Mouse (Mus musculus) embryonic facial prominence, embryonic 12.5 days (tissue): ENCODE results near the gene Arl5c. TPM values are rescaled to one million over a fixed set of nuclear protein-coding genes. Genes with fewer than 3 reads are reported as not detected.

Experiments
- ATAC-seq: fragments of 200-750 bp; cut with Nextera tagmentation; 2 replicates; pipeline ENCODE4 v1.8.0; 2017; ENCODE audit not compliant: insufficient number of reproducible peaks, insufficient read depth, low FRiP score, low TSS enrichment
- H3K27ac ChIP-seq: fragments of 300-500 bp; sonication (generic); 2 replicates; pipeline ENCODE4 v1.5.1; 2016; ENCODE audit warnings: mild to moderate bottlenecking
- H3K27me3 ChIP-seq: fragments of 300-500 bp; sonication (generic); 2 replicates; pipeline ENCODE4 v1.6.1; 2016; ENCODE audit warnings: mild to moderate bottlenecking, moderate library complexity
- H3K36me3 ChIP-seq: fragments of 300-500 bp; sonication (generic); 2 replicates; pipeline ENCODE4 v1.6.1; 2016; ENCODE audit warnings: mild to moderate bottlenecking
- H3K4me1 ChIP-seq: fragments of 300-500 bp; sonication (generic); 2 replicates; pipeline ENCODE4 v1.6.1; 2016
- H3K4me2 ChIP-seq: fragments of 300-500 bp; sonication (generic); replicated peaks from 2 replicates; pipeline ENCODE4 v1.6.1; 2016; ENCODE audit warnings: mild to moderate bottlenecking, moderate library complexity
- H3K4me3 ChIP-seq: fragments of 300-500 bp; sonication (generic); 2 replicates; pipeline ENCODE4 v1.5.1; 2016; ENCODE audit warnings: mild to moderate bottlenecking
- H3K9ac ChIP-seq: fragments of 300-500 bp; sonication (generic); 2 replicates; pipeline ENCODE4 v1.6.1; 2016; ENCODE audit warnings: mild to moderate bottlenecking, moderate library complexity
- H3K9me3 ChIP-seq: fragments of 300-500 bp; sonication (generic); 2 replicates; pipeline ENCODE4 v1.6.1; 2016; ENCODE audit warnings: mild to moderate bottlenecking, moderate library complexity
- WGBS: fragments of 180-500 bp; shearing (Covaris S2); methylation state at CpG from one replicate; pipeline ENCODE4 v1.1.7; 2016; 5-methylcytosine and 5-hydroxymethylcytosine counted together
- polyA plus RNA-seq: library from polyadenylated mRNA; unstranded; fragments of >200 nt; fragmentation: Nextera tagmentation; extraction: Ambion mirVana; gene quantifications from 2 replicates; pipeline ENCODE4 v1.2.1, GENCODE M21; 2016

Arl5c gene
- polyA plus RNA-seq, 1 experiment from 2014 or later: 6.9 TPM

DNA sequence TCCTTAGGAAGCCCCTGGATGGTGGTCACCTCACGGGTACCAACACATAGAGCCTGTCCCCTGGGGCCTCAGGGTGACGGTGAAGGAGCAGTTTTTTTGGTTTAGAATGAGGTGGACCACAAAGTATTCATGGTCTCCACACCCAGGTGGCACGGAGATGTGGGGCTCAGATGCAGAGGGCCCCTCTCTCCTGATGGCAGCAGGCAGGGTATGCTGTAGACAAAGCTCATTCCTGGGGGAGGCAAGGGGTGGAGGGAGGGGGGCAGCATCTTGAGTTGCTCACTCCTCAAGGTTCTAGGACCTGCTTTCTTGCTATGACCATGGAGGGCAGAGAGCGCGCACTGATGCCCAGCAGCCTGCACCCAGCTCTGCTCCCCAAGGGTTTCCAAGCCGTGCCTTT lies 6.0 kb upstream of the Arl5c start:
- Histone ChIP-seq H3K27ac (no peak overlapping the region), H3K9me3 (no peaks in the 10 kb centered on the region), H3K36me3 (peaks cover 24% of the 10 kb centered on the region), H3K4me1 (peaks cover 34% of the 10 kb centered on the region), H3K9ac (no peak overlapping the region), H3K4me2 (no peak overlapping the region), H3K27me3 (peaks cover 19% of the 10 kb centered on the region), H3K4me3 (no peak overlapping the region)
- WGBS: 58% methylated on average over 6 of the region's 6 CpGs
- ATAC-seq: no peak

DNA sequence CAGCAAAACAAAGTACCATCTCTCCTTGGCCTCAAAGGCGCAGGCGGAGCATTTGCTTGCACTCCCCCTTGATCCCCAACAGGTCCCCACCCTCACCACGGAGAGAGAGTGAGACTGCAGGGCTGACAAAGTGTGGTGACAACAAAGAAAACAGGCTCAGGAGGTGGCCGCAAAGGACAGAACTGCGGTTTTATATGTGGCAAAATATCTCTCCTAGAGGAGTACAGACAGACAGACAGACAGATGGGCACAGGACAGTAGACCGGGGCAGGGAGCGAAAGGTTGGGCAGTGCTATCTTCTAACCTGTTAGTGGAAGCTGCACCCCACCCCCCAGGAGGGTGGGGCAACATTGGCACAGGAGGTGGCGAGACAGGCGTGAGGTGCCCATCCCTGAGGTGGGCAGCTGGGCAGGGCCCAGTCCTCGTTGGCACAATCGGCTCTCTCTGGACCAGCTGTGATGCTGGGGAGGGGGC lies 5.4 kb upstream of the Arl5c start:
- no peaks in the 10 kb centered on the region for H3K9me3 ChIP-seq
- H3K4me2 ChIP-seq: no peak overlapping the region
- peaks cover 34% of the 10 kb centered on the region for H3K4me1 ChIP-seq
- H3K9ac ChIP-seq: no peak overlapping the region
- peaks cover 21% of the 10 kb centered on the region for H3K36me3 ChIP-seq
- WGBS: 40% methylated on average over 11 of the region's 11 CpGs
- H3K4me3 ChIP-seq: no peak overlapping the region
- H3K27me3 ChIP-seq: peaks cover 19% of the 10 kb centered on the region
- no peak overlapping the region for H3K27ac ChIP-seq
- ATAC-seq: no peak

DNA sequence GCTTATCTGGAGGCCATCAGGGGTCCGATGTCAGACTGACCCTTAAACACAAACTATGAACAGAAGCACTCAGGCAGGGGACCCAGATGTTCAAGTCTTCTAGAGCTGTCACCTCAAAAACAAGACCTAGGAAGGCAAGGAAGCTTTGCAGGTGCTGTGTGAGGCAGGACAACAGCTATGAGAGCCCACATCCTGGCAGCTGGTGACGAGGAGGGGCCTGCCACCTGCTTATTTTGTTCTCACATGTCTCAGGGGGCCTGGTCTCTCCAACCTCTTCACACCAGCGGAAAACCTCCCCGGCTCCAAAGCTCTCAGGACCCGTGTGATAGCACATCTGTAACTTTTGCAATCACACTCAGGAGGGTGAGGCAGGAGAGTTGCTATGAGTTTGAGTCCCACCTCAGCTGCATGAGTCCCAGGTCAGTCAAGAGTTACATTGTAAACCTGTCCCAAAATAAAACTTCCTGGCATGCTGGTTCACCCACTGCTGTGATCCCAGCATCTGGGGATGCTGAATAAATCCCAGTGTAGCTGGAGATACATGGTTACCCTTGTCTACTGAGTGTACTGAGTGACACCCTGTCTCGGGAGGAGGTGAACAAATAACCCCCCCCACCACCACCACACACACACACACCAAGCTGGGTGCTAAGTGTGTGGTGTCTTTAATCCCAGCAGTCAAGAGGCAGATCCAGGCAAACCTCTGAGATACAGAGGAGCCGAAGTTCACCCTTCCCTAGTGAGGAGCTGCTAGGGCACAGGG lies 4.6 kb upstream of the Arl5c start:
- Histone ChIP-seq H3K27me3 (peaks cover 19% of the 10 kb centered on the region), H3K4me2 (no peak overlapping the region), H3K9ac (no peak overlapping the region), H3K4me1 (peaks cover 34% of the 10 kb centered on the region), H3K9me3 (no peaks in the 10 kb centered on the region), H3K4me3 (no peak overlapping the region; the same call in 1 of the 2 replicates), H3K36me3 (peaks cover 17% of the 10 kb centered on the region), H3K27ac (no peak overlapping the region)
- 47% methylated on average over 7 of the region's 7 CpGs for WGBS
- no peak for ATAC-seq

DNA sequence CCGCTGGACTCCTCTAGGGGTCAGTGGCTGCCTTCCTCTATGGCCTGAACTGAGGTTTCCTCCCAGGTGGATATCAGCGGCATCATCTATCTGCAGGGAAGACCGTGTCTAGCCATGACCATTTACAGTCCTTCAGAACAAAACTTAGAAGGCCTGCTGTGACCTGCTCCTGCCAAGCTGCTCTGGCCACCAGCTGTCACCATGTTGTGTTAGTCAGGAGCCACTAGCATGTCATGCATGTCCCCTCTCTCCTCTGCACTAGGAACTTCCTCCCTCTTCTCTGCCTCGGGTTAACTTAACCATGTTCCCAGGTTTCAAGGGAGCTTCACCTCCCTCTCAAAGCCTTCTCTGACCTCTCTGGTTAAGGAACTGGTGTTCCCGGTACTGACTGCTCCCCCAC lies 3.8 kb upstream of the Arl5c start:
- no peak overlapping the region for H3K9ac ChIP-seq
- H3K27ac ChIP-seq: no peak overlapping the region
- no peak for ATAC-seq
- WGBS: 60% methylated on average over 5 of the region's 5 CpGs
- H3K36me3 ChIP-seq: peaks cover 9% of the 10 kb centered on the region
- peaks cover 40% of the 10 kb centered on the region for H3K4me1 ChIP-seq
- no peaks in the 10 kb centered on the region for H3K9me3 ChIP-seq
- H3K4me3 ChIP-seq: no peak overlapping the region
- no peak overlapping the region for H3K4me2 ChIP-seq
- peaks cover 24% of the 10 kb centered on the region for H3K27me3 ChIP-seq

DNA sequence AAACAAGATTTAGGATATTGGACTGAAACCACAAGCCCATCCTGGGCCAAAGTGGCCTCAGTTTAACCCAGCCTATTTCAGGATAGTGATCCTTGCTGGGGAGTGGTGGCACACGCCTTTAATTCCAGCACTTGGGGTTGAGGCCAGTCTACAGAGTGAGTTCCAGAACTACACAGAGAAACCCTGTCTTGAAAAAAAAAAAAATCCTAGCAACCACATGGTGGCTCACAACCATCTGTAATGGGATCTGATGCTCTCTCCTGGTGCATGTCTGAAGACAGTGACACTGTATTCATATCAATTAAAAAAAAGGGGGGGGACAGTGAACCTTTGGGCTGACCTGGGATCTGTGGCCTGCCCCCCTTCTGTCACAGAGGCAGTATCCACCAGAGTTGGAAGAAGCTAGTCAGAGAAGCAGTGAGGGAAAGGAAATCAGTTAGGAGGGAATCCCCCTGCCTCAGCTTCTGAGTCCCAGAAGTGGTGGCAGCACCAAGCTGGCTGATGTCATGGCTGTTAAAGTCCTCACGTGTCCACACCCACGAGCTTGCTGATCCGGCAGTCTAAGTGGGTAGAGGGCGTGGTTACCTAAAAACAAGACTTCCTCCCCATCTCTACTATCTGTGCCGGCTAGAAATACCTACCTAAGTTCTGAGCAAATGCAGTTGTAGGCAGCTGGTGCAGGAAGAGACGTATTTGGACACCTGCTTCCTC lies 3.1 kb upstream of the Arl5c start:
- no peak overlapping the region for H3K27ac ChIP-seq
- H3K4me3 ChIP-seq: no peak overlapping the region
- 66% methylated on average over 7 of the region's 7 CpGs for WGBS
- no peak for ATAC-seq
- no peaks in the 10 kb centered on the region for H3K9me3 ChIP-seq
- H3K27me3 ChIP-seq: peaks cover 22% of the 10 kb centered on the region
- no peak overlapping the region for H3K4me2 ChIP-seq
- H3K4me1 ChIP-seq: peaks cover 39% of the 10 kb centered on the region
- peaks cover 2% of the 10 kb centered on the region; the same call in 1 of the 2 replicates for H3K36me3 ChIP-seq
- H3K9ac ChIP-seq: no peak overlapping the region

DNA sequence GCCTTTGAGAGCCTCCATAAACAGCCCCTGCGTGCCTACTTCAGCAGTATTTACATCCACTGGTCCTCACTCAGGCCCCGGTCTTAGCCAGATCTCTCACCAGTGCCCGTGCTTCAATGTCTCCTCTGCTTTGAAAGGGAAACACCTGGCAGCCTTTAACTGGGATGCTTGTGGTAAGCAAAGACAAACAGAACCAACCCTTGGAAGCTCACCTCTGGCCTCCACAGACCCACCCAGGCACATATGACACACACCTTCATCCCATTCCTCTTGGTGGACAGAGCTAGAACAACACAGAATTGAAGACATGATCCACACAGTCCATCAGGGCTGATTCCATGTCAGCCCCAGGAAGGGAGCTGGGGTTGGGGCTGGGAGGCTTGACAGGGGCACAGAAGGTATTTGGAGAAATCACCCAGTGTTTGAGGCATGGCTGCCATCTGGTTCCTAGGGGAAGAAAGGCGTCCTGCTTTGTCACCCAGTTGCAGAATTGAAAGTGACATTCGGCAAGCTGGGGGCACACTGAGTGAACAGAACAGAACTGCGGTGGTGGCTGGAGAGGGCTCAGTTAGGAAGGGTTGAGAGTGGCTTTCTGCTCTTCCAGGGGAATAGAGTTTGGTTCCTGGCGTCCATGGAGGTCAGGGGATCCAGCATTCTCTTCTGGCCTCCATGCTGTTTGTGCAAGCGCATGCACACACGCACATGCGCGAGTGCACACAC lies 2.3 kb upstream of the Arl5c start:
- Histone ChIP-seq H3K9ac (no peak overlapping the region), H3K9me3 (no peaks in the 10 kb centered on the region), H3K4me3 (no peak overlapping the region), H3K27me3 (peaks cover 21% of the 10 kb centered on the region), H3K4me2 (no peak overlapping the region), H3K27ac (no peak overlapping the region), H3K4me1 (peaks cover 31% of the 10 kb centered on the region), H3K36me3 (no peaks in the 10 kb centered on the region)
- ATAC-seq: no peak
- WGBS: 75% methylated on average over 11 of the region's 11 CpGs

DNA sequence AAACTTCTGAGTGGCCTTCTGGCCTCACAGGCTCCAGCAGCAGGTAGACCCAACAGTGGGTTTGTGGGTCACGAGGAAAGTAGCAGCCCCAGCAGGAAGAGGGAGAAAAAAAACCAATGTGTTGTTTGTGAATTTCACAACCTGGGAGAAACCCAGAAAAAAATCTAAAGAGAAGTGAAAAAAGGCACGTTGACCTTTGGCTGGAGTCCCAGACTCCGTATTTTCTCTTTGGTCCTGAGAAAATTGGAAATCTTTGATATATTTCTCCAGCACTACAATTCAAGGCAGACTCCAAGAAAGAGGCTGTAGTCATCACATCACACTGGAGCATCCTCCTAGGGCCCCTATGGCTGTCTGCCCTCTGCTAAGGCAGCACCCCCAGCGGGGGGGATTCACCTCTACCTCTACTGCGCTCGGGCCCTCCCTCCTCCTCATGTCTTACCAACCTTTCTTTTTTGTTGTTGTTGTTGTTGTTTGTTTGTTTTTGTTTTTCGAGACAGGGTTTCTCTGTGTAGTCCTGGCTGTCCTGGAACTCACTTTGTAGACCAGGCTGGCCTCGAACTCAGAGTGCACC lies 1.5 kb upstream of the Arl5c start:
- Histone ChIP-seq H3K9me3 (no peaks in the 10 kb centered on the region), H3K9ac (no peak overlapping the region), H3K4me1 (peaks cover 24% of the 10 kb centered on the region), H3K36me3 (no peaks in the 10 kb centered on the region), H3K27ac (no peak overlapping the region), H3K4me3 (no peak overlapping the region), H3K27me3 (peaks cover 21% of the 10 kb centered on the region), H3K4me2 (no peak overlapping the region)
- ATAC-seq: no peak
- 76% methylated on average over 8 of the region's 8 CpGs for WGBS

DNA sequence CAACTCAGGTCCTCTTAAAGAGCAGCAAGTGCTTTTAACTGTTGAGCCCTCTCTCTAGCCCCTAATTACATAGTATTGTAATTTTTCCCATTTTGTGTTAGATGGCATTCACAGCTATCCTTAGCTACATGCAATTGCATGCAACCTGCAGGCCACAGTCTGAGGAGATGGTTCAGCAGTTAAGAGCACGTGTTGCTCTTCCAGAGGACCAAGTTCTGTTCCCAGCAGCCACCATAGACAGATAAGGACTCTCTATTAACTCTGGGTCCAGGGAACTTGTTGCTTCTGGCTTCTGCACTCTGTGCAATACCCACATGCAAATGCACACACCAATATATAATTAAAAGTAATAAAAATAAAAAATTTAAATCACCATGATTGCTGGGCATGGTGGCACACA lies 710 bp upstream of the Arl5c start:
- 74% methylated on average over 1 of the region's 1 CpGs for WGBS
- Histone ChIP-seq H3K4me3 (no peak overlapping the region), H3K4me1 (peaks cover 19% of the 10 kb centered on the region), H3K27ac (no peak overlapping the region), H3K27me3 (peaks cover 15% of the 10 kb centered on the region), H3K9ac (no peak overlapping the region), H3K4me2 (no peak overlapping the region), H3K36me3 (no peaks in the 10 kb centered on the region), H3K9me3 (no peaks in the 10 kb centered on the region)
- ATAC-seq: no peak

DNA sequence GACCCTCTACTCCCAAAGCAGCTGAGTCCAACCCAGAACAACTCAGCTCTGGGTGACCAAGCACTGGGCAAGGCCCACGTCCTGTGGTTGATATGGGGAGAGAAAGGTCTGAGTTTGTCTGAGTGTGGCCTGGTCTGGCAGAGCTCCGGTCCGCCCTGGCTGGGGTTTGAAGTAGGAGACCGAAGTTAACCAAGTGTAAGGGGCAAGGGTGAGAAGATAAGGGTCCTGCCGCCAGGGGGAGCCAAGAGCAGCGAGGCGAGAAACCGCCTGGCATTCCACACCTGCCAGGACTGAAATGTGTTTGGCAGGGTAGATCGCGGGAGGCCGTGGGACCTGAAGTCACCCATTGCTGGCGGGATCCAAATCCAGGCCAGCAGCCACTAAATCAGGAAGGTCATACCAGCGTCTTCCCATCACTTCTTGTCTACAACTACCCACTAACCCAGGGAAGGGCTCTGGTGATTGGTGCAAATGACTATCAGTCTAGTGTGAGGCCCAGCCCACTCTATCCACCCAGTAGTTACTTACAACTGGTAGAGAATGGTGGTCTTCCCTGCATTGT lies 1.4 kb downstream of the Arl5c start:
- no peak overlapping the region for H3K9ac ChIP-seq
- 0 out of 2 replicates have a peak, but pooled peaks have one; percentile 30 for ATAC-seq
- 8% methylated on average over 13 of the region's 13 CpGs for WGBS
- peak overlapping the region; percentile 46 for H3K4me3 ChIP-seq
- H3K4me1 ChIP-seq: peaks cover 12% of the 10 kb centered on the region
- no peaks in the 10 kb centered on the region for H3K9me3 ChIP-seq
- 0 out of 2 replicates have a peak, but pooled peaks cover 5% of the 10 kb centered on the region for H3K27me3 ChIP-seq
- H3K27ac ChIP-seq: no peak overlapping the region
- no peaks in the 10 kb centered on the region for H3K36me3 ChIP-seq
- H3K4me2 ChIP-seq: peak overlapping the region; percentile 92

DNA sequence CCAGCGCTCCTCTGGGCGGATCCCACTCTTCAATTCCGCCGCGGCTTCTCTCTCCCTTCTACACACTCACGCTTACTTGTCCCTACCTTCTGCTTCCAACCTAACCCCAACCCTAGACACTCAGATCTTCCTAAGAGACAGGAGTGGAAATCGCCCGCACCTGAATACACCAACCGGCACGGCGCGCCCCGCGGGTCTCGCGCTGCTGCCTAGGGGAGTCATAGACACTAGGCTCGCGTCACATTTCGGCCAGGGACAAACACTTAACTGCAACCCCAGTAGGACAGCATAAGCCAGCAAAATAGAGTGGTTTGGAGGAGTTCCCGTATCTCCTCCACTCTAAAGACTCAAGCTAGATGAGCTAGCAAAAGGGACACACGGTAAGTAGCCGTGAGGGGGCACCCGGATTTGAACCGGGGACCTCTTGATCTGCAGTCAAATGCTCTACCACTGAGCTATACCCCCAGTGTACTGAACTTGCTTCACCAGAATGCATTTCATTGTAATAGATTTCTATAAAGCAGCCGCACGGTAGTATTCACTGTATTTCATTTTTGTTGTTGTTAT lies 7.4 kb downstream of the Arl5c start:
- whole genome bisulfite sequencing: under 1% methylated on average over 26 of the region's 26 CpGs
- ATAC-seq: peak; percentile 70
- Histone ChIP-seq H3K27ac (peak overlapping the region; percentile 81), H3K9ac (peak overlapping the region; percentile 57), H3K36me3 (no peaks in the 10 kb centered on the region), H3K4me1 (peaks cover 11% of the 10 kb centered on the region), H3K27me3 (peaks cover 35% of the 10 kb centered on the region), H3K4me3 (peak overlapping the region; percentile 86), H3K9me3 (no peaks in the 10 kb centered on the region), H3K4me2 (peak overlapping the region; percentile 64)
